Mouse (Mus musculus): ENCODE data around the gene Dmbx1.

DNA sequence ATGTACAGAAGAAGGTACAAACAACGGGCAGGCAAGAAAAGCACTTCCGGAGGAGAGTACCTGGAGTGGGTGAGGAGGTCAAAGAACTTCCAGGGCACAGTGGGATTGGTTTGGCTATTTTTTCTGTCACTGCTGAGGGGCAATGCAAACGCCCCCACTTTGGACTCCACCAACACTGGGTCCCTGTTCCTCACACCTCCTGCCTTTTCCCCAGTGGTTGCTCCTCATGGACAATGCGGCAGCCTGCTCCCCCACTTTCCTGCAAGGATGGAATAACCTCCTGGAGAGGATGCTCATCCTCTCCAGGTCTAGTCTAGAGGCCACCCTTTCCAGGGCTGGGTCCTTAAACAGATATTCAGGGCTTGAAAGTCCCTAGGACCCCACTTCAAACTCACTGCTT lies 39.2 kb upstream of the Dmbx1 start:
- no peak for TF ChIP-seq CTCF (IDR thresholded peaks at IDR 0.05; ENCODE audit: control insufficient read depth, insufficient read depth, low read length)
- no peak for TF ChIP-seq POLR2A (IDR thresholded peaks at IDR 0.05; ENCODE audit: borderline replicate concordance, control insufficient read depth, low read depth, low read length)

Data from bone marrow, adult 2 months (tissue).